Mouse (Mus musculus): Measurements from ENCODE around the gene Gm1604a.
"Not testable (repeated sequence)": the region's sequence is repeated elsewhere in the genome, so short reads cannot be mapped to it uniquely, and the experiment has no call there.

The Gm1604a gene

GRCm38 (mm10) chr17:7069561-7070240 lies 44.3 kb downstream of the Gm1604a start:
- not testable (repeated sequence) for DNase-seq

- DNase-seq = peak; percentile 66
These were observed 49.1 kb downstream of the Gm1604a start for GRCm38 (mm10) chr17:7074494-7074893.

GRCm38 (mm10) chr17:7075519-7075918 lies 50.2 kb downstream of the Gm1604a start:
- not testable (repeated sequence) for DNase-seq

GRCm38 (mm10) chr17:7079558-7079957 lies 54.2 kb downstream of the Gm1604a start:
- DNase-seq = peak; percentile 80

- not testable (repeated sequence) for DNase-seq
These were observed 59.2 kb downstream of the Gm1604a start for GRCm38 (mm10) chr17:7084523-7084922.

- not testable (repeated sequence) for DNase-seq
These were observed 60.3 kb downstream of the Gm1604a start for GRCm38 (mm10) chr17:7085469-7086168.

- not testable (repeated sequence) for DNase-seq
These were observed 61.5 kb downstream of the Gm1604a start for GRCm38 (mm10) chr17:7086836-7087235.

GRCm38 (mm10) chr17:7097835-7098519 lies 72.6 kb downstream of the Gm1604a start:
- DNase-seq = not testable (repeated sequence)

- DNase-seq = peak; percentile 42
These were observed 73.7 kb downstream of the Gm1604a start for GRCm38 (mm10) chr17:7099096-7099495.

- not testable (repeated sequence) for DNase-seq
These were observed 77.6 kb downstream of the Gm1604a start for GRCm38 (mm10) chr17:7102945-7103344.

- DNase-seq = not testable (repeated sequence)
These were observed 86.3 kb downstream of the Gm1604a start for GRCm38 (mm10) chr17:7111658-7112057.

GRCm38 (mm10) chr17:7116265-7116664 lies 90.9 kb downstream of the Gm1604a start:
- DNase-seq = not testable (repeated sequence)

GRCm38 (mm10) chr17:7120835-7121234 lies 95.5 kb downstream of the Gm1604a start:
- DNase-seq = not testable (repeated sequence)

- DNase-seq = not testable (repeated sequence)
These were observed 97.2 kb downstream of the Gm1604a start for GRCm38 (mm10) chr17:7122554-7122953.

GRCm38 (mm10) chr17:7126475-7126874 lies 101.1 kb downstream of the Gm1604a start:
- DNase-seq = not testable (repeated sequence)

GRCm38 (mm10) chr17:7134002-7134401 lies 108.6 kb downstream of the Gm1604a start:
- not testable (repeated sequence) for DNase-seq

- DNase-seq = not testable (repeated sequence)
These were observed 109.9 kb downstream of the Gm1604a start for GRCm38 (mm10) chr17:7135277-7135676.

Data from thymus, postnatal 14 days (tissue).